Mouse (Mus musculus) cerebellum, adult 2 months (tissue): ENCODE measurements at regions not wholly inside any gene's neighbourhood (a gene's known extent, or its start where the extent isn't known, plus 50 kb on each side); places are given as distances from the start of the nearest gene placed in this dataset.

ENCODE experiments used
- CTCF ChIP-seq: fragments of 200-500 bp; IDR thresholded peaks from 2 replicates; pipeline ENCODE4 v1.5.1; 2011; ENCODE audit warnings: low read depth, mild to moderate bottlenecking, control low read depth, low read length, moderate library complexity, borderline replicate concordance; ENCODE audit not compliant: insufficient read depth
- POLR2A ChIP-seq: fragments of 200-500 bp; IDR thresholded peaks from 2 replicates; pipeline ENCODE4 v1.6.1; 2011; ENCODE audit warnings: low read length, control low read depth, borderline replicate concordance; ENCODE audit not compliant: insufficient read depth

GRCm38 (mm10) chr3:129386522-129386921, 54.0 kb upstream of the Enpep start:
- TF ChIP-seq CTCF (no peak), POLR2A (no peak)
